Mouse (Mus musculus) kidney, embryonic 15.5 days (tissue): Measurements from ENCODE around the gene Olfr549. TPM values are rescaled to one million over a fixed set of nuclear protein-coding genes. Genes with fewer than 3 reads are reported as not detected.

Experiments
- ATAC-seq: fragments of 200-750 bp; cut with Nextera tagmentation; replicated peaks from 2 replicates; pipeline ENCODE4 v1.8.0; 2017; ENCODE audit warnings: moderate TSS enrichment; ENCODE audit not compliant: low FRiP score
- H3K27ac ChIP-seq: fragments of 300-500 bp; sonication (generic); 2 replicates; pipeline ENCODE4 v1.5.1; 2015; ENCODE audit warnings: mild to moderate bottlenecking, inconsistent platforms
- H3K27me3 ChIP-seq: fragments of 300-500 bp; sonication (generic); 2 replicates; pipeline ENCODE4 v1.6.1; 2015; ENCODE audit warnings: inconsistent platforms
- H3K36me3 ChIP-seq: fragments of 300-500 bp; sonication (generic); 2 replicates; pipeline ENCODE4 v1.6.1; 2015; ENCODE audit warnings: inconsistent platforms
- H3K4me1 ChIP-seq: fragments of 300-500 bp; sonication (generic); 2 replicates; pipeline ENCODE4 v1.6.1; 2015; ENCODE audit warnings: inconsistent platforms
- H3K4me2 ChIP-seq: fragments of 300-500 bp; sonication (generic); 2 replicates; pipeline ENCODE4 v1.6.1; 2015; ENCODE audit warnings: moderate library complexity, mild to moderate bottlenecking, inconsistent platforms
- H3K4me3 ChIP-seq: fragments of 300-500 bp; sonication (generic); replicated peaks from 2 replicates; pipeline ENCODE4 v1.5.1; 2015; ENCODE audit warnings: mild to moderate bottlenecking, inconsistent platforms
- H3K9ac ChIP-seq: fragments of 300-500 bp; sonication (generic); 2 replicates; pipeline ENCODE4 v1.6.1; 2015; ENCODE audit warnings: mild to moderate bottlenecking, inconsistent platforms
- H3K9me3 ChIP-seq: fragments of 300-500 bp; sonication (generic); replicated peaks from 2 replicates; pipeline ENCODE4 v1.6.1; 2016; ENCODE audit warnings: inconsistent platforms
- WGBS: fragments of 180-500 bp; shearing (Covaris S2); methylation state at CpG from one replicate; pipeline ENCODE4 v1.1.7; 2015; ENCODE audit warnings: mixed read lengths; 5-methylcytosine and 5-hydroxymethylcytosine counted together
- polyA plus RNA-seq: library from polyadenylated mRNA; unstranded; fragments of >200 nt; fragmentation: Nextera tagmentation; extraction: Ambion mirVana; gene quantifications from 2 replicates; pipeline ENCODE4 v1.2.1, GENCODE M21; 2015

The Olfr549 gene
- polyA plus RNA-seq = not detected in 2 replicates

DNA sequence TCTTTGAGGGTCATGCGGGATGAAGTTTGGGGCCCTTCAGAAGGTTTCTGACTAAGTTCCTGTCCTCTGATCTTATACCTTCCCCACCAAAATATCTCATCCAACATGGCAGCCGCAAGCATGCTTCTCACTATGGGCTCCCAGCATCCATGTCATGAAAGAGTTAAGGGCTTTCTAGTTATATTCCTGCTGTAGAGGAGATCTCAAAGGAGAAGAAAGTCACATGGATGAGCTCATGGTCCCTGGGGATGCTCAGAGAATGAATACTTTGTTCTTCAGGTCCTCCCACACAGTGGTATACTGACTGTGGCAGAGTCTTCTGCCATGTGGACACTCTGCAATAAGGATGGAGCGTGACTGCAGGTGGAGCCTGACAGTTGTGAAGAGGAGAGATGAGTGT is at the start of gene Olfr549:
Gene Olfr549 (plus strand): TSS at position 301 of the 400 bp plus-strand sequence.
- WGBS = 92% methylated on average over 3 of the region's 3 CpGs
- H3K36me3 ChIP-seq = no peaks in the 10 kb centered on the region
- H3K9ac ChIP-seq = no peak within 1 kb of the TSS
- H3K4me1 ChIP-seq = no peaks in the 10 kb centered on the region
- H3K27me3 ChIP-seq = no peaks in the 10 kb centered on the region
- no peak within 1 kb of the TSS for H3K4me3 ChIP-seq
- no peaks in the 10 kb centered on the region for H3K9me3 ChIP-seq
- no peak within 1 kb of the TSS for H3K27ac ChIP-seq
- H3K4me2 ChIP-seq = no peak within 1 kb of the TSS
- no peak for ATAC-seq

DNA sequence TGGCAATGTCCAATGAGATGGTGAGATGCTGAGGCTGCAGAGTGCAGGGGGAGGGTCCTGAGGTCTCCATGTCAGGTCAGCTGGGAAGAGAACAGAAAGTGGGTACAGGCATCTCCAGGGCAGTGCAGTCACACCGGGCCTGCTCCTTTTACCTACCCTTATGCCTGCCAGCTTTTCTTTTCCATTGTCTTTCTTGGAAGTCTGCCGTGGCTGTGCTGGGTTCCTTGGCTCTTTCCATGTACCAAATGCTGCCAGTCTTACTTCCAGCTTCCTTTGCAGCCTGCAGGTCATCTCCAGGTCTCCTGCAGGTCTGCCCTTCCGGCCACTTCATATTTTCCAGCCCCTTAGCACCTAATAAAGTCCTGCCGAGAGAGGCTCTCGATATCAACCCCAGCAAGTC is 47.7 kb upstream of the Olfr549 start:
- Histone ChIP-seq H3K27ac (no peak overlapping the region), H3K4me1 (no peaks in the 10 kb centered on the region), H3K4me2 (no peak overlapping the region), H3K9me3 (no peaks in the 10 kb centered on the region), H3K27me3 (no peaks in the 10 kb centered on the region), H3K9ac (no peak overlapping the region), H3K4me3 (no peak overlapping the region), H3K36me3 (no peaks in the 10 kb centered on the region)
- no peak for ATAC-seq
- WGBS = 77% methylated on average over 5 of the region's 5 CpGs

- no peaks in the 10 kb centered on the region for H3K9me3 ChIP-seq
- H3K36me3 ChIP-seq = no peaks in the 10 kb centered on the region
- 0 out of 2 replicates have a peak, but pooled peaks cover 4% of the 10 kb centered on the region for H3K27me3 ChIP-seq
- H3K4me2 ChIP-seq = no peak overlapping the region
- H3K9ac ChIP-seq = no peak overlapping the region
- ATAC-seq = peak; percentile 80
- no peaks in the 10 kb centered on the region for H3K4me1 ChIP-seq
- WGBS = 49% methylated on average over 3 of the region's 3 CpGs
- no peak overlapping the region for H3K4me3 ChIP-seq
- no peak overlapping the region for H3K27ac ChIP-seq
These were observed 42.8 kb upstream of the Olfr549 start for GRCm38 (mm10) chr7:102506848-102507247.

DNA sequence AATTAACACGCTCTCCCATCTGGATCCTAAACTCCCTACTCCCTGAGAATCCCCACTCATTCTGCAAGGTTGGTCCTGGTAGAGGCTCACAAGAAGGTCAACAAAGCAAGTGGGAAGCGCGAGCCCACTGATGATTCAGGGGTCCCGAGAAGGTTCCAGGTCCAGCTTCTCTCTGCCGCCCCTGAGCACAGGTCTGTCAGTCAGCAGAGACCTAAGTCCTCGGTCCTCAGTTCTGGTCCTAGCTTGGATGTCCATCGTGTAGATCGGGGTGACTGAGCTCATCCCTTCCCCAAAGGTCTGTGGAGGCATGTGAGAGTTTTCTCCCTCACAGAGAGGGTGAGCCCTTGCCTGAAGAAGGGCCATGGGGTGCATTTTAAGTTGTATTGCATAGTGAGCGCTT is 41.6 kb upstream of the Olfr549 start:
- 90% methylated on average over 9 of the region's 9 CpGs for WGBS
- H3K27ac ChIP-seq = no peak overlapping the region
- ATAC-seq = no peak

DNA sequence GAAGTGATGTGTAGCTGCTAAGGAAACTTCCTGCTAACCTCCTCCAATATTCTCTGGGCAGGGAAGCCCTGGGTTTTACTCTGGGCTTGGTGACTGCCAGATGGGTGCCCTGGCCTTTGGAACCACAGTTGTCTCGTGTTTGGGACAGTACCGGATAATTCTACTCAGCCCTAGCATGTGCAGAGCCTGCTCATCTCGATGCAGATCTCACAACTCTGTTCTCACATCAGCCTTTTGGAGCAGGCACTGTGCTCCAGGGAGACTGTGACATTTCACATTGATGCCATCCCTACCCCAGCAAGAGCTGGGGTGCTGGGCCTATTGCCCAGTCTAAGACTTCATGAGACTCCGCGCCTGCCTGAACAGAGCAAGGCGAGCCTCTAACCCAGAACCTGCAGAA is 41.0 kb upstream of the Olfr549 start:
- Histone ChIP-seq H3K4me3 (no peak overlapping the region), H3K4me2 (no peak overlapping the region), H3K4me1 (peaks cover 3% of the 10 kb centered on the region), H3K27ac (no peak overlapping the region), H3K36me3 (no peaks in the 10 kb centered on the region), H3K27me3 (peaks cover 9% of the 10 kb centered on the region), H3K9me3 (no peaks in the 10 kb centered on the region), H3K9ac (no peak overlapping the region)
- no peak for ATAC-seq
- 90% methylated on average over 6 of the region's 6 CpGs for WGBS

More for the DNA sequence above, 41.6 kb upstream of the Olfr549 start:
- H3K27me3 ChIP-seq = 0 out of 2 replicates have a peak, but pooled peaks cover 8% of the 10 kb centered on the region
- H3K4me3 ChIP-seq = no peak overlapping the region
- no peak overlapping the region for H3K9ac ChIP-seq
- H3K9me3 ChIP-seq = no peaks in the 10 kb centered on the region
- no peaks in the 10 kb centered on the region for H3K36me3 ChIP-seq
- H3K4me2 ChIP-seq = no peak overlapping the region
- H3K4me1 ChIP-seq = peaks cover 3% of the 10 kb centered on the region

DNA sequence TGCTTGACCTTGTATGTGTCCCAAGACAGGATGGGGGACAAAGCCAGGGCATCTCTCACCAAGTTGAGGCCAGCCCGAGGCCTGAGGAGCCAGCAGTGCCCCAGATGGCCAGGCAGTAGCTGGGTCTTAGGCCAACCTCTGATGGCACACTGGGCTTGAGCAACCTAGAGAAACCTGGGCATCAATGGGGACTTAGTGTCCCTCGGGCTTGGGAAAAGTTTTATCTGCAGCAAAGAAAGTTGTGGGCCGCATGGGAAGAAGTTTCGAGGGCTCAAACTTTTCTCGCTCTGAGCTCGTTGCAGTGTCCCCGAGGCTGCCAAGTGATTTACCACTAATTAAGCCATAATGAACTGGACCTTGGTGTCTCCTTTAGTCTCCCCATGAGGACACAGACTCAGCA is 39.9 kb upstream of the Olfr549 start:
- peaks cover 17% of the 10 kb centered on the region for H3K27me3 ChIP-seq
- ATAC-seq = no peak
- no peaks in the 10 kb centered on the region for H3K9me3 ChIP-seq
- H3K36me3 ChIP-seq = no peaks in the 10 kb centered on the region
- H3K4me3 ChIP-seq = no peak overlapping the region
- WGBS = 74% methylated on average over 7 of the region's 7 CpGs
- H3K4me1 ChIP-seq = peaks cover 3% of the 10 kb centered on the region
- no peak overlapping the region for H3K4me2 ChIP-seq
- H3K27ac ChIP-seq = no peak overlapping the region
- H3K9ac ChIP-seq = no peak overlapping the region

DNA sequence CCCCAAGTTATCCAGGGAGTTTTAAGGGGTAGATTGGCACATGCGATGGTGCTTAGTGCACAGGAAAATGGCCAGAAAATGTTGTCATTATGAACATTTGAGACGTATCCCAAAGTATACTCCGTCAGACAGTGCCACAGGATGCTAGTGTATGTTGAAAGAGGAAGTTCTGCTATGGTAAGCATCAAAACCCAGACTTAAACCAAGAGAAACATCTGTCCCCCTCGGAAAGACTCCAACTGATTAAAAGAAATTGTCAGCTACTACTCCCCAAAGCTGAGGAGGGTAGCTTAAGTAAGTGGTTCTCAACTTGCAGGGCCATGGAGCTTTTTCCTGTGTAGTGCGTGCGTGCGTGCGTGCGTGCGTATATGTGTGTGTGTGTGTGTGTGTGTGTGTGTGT is 37.7 kb upstream of the Olfr549 start:
- Histone ChIP-seq H3K4me3 (no peak overlapping the region), H3K36me3 (no peaks in the 10 kb centered on the region), H3K9me3 (no peaks in the 10 kb centered on the region), H3K27ac (no peak overlapping the region), H3K9ac (no peak overlapping the region), H3K4me2 (no peak overlapping the region), H3K4me1 (peaks cover 3% of the 10 kb centered on the region), H3K27me3 (peaks cover 17% of the 10 kb centered on the region)
- 93% methylated on average over 10 of the region's 10 CpGs for WGBS
- ATAC-seq = no peak

GRCm38 (mm10) chr7:102512814-102513435 is 36.7 kb upstream of the Olfr549 start:
- H3K27me3 ChIP-seq = peaks cover 17% of the 10 kb centered on the region
- H3K27ac ChIP-seq = no peak overlapping the region
- H3K4me2 ChIP-seq = peak overlapping the region; percentile 97
- no peaks in the 10 kb centered on the region for H3K36me3 ChIP-seq
- H3K9me3 ChIP-seq = no peaks in the 10 kb centered on the region
- peak; percentile 96 for ATAC-seq
- under 1% methylated on average over 54 of the region's 54 CpGs for WGBS
- peak overlapping the region; percentile 67 for H3K9ac ChIP-seq
- H3K4me1 ChIP-seq = peaks cover 3% of the 10 kb centered on the region
- peak overlapping the region; percentile 55 for H3K4me3 ChIP-seq

DNA sequence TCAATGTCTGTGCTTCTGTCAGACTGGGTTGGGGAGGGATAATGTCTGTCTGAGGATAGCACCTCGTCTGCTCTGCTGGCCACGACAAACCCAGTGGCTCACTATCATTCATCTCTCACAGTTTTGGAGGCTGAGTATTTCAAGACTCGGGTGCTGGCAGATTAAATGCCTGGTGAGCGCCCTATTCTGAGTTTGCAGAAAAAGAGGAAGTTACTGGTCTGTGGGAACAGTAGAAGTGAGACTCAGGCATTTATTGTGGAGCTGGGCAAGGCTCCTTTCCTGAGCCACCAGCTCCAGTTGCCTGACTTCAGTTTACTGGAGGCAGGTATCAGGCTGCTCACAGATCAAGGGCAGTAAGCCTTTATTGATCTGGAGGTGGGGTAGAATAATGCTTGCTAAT is 35.5 kb upstream of the Olfr549 start:
- Histone ChIP-seq H3K9ac (no peak overlapping the region), H3K4me3 (no peak overlapping the region), H3K4me2 (no peak overlapping the region), H3K27me3 (peaks cover 17% of the 10 kb centered on the region), H3K4me1 (peaks cover 3% of the 10 kb centered on the region), H3K27ac (no peak overlapping the region), H3K9me3 (no peaks in the 10 kb centered on the region), H3K36me3 (no peaks in the 10 kb centered on the region)
- ATAC-seq = no peak
- WGBS = 71% methylated on average over 4 of the region's 4 CpGs

DNA sequence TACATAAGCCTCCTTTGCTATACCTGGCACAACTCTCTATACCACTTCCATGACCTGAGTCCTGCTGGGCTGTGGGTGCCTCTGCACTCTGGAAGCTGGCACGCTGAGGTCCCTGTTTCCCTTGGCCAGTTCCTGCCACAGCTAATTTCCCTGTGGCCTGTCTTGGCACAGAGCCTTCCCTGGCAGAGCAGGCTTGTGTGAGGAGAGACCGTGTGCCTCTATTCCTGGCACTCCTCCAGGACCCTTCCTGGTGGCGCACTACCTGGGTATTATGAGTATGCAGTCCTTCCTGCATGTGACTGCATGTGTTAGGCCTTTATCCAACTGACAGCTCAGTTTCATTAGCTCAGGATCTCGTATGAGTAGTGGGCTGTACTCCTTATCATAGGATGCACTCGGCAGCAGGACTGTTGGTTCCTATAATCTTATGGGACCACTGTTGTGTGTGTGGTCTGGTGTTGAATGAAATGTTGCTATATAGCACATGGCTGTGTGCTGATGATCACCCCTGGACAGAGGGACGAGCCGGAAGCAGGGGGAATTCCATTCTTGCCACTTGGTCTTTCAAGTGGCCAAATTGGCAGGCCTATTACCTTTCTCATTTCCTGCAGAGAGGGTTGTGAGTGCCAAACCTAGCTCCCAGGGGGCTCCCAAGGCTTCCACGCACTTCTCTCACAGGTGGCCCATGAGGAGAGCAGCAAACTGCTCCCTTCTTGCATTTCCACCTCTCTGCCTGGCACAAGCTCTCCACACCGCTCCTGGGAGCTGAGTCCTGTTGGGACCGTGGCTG is 33.2 kb upstream of the Olfr549 start:
- Histone ChIP-seq H3K4me2 (no peak overlapping the region), H3K4me1 (peaks cover 3% of the 10 kb centered on the region), H3K36me3 (no peaks in the 10 kb centered on the region), H3K27ac (no peak overlapping the region), H3K9ac (no peak overlapping the region), H3K9me3 (no peaks in the 10 kb centered on the region), H3K27me3 (peaks cover 17% of the 10 kb centered on the region), H3K4me3 (no peak overlapping the region)
- no peak for ATAC-seq
- 70% methylated on average over 10 of the region's 10 CpGs for WGBS

DNA sequence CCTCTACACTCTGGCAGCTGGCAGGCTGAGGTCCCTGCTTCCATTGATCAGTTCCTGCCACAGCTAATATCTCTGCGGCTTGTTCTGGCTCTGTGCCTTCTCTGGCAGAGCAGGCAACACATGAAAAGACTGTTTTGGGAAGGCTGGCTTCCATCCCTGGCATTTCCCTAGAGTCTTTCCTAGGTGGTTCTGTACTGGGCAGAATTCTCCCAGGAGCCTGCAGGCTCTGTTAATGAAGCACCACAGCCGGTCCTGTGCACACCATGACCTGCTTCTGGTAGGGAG is 32.7 kb upstream of the Olfr549 start:
- Histone ChIP-seq H3K4me3 (no peak overlapping the region), H3K9me3 (no peaks in the 10 kb centered on the region), H3K27me3 (peaks cover 12% of the 10 kb centered on the region), H3K27ac (no peak overlapping the region), H3K4me1 (peaks cover 3% of the 10 kb centered on the region), H3K36me3 (no peaks in the 10 kb centered on the region), H3K9ac (no peak overlapping the region), H3K4me2 (no peak overlapping the region)
- ATAC-seq = no peak
- WGBS = 87% methylated on average over 2 of the region's 2 CpGs

- H3K27ac ChIP-seq = no peak overlapping the region
- 82% methylated on average over 1 of the region's 1 CpGs for WGBS
- no peak for ATAC-seq
- H3K4me1 ChIP-seq = no peaks in the 10 kb centered on the region
- H3K4me3 ChIP-seq = no peak overlapping the region
- no peaks in the 10 kb centered on the region for H3K27me3 ChIP-seq
- no peaks in the 10 kb centered on the region for H3K9me3 ChIP-seq
- no peaks in the 10 kb centered on the region for H3K36me3 ChIP-seq
- no peak overlapping the region for H3K9ac ChIP-seq
- no peak overlapping the region for H3K4me2 ChIP-seq
These were observed 20.6 kb upstream of the Olfr549 start for GRCm38 (mm10) chr7:102529052-102529451.
